Mouse (Mus musculus): ENCODE measurements around the gene Ddx19a. TPM values are rescaled to one million over a fixed set of nuclear protein-coding genes. Genes with fewer than 3 reads are reported as not detected.
A peak's percentile ranks its signal among the peaks of the same experiment; 100 is the strongest.

Gene Ddx19a
- total and polyA plus RNA-seq, 3 experiments: 23.1 to 107 (median 28.8) TPM

DNA sequence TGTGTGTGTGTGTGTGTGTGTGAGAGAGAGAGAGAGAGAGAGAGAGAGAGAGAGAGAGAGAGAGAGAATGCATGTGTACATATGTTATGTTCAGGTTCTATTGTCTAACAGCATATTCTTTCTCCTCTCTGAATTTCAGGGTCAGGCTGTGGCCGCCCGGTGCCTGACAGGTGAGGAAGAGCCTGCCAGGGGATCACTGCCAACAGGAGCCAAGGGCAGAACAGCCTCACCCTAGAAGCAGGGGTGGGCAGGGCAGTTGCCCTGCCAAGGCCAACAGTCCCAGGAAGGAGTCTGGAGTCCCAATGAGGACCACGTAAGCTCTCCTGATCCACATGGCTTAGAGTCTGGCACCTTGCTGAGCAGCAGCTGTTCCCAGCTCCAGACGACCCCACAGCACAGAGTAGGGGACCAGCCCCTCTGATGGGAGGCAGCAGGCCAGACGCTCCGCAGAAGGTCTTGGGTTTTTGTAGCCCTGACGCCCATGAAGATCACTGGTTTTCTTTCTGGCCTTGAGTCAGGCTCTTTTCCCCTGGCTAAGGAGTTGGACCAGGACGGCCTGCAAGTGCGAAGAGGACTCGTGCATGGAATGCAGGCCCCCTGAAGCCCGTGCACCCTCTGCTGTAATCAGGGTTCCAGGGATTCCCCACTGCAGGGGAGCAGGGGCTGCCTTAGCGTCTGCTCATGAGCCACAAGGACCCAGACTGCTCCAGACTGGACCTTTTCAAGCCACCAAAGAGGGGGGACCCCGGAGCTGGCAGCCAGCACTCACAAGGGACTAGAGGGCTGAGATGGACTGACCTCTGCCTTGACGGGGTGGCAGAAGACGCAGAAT, 40.8 kb downstream of the Ddx19a start:
- peaks cover 52 to 78% of the 10 kb centered on the region in 2 experiments for H3K36me3 ChIP-seq (replicated peaks in 1 of 2; ENCODE audit: control insufficient read depth in 1 of 2, insufficient read depth in 1 of 2, low read length in 1 of 2)
- H3K9ac ChIP-seq (ENCODE audit: insufficient read depth, low read depth): no peak overlapping the region
- TF ChIP-seq CHD1 (IDR thresholded peaks at IDR 0.05; ENCODE audit: low read depth, low read length) (no peak), MXI1 (IDR thresholded peaks at IDR 0.05; ENCODE audit: low read depth, low read length) (no peak), ELF1 (IDR thresholded peaks at IDR 0.05; ENCODE audit: low read depth, low read length) (no peak)
- no peak overlapping the region for H3K4me3 ChIP-seq (replicated peaks in 1 of 3; ENCODE audit: low read depth in 2 of 3, low read length in 2 of 3, poor library complexity in 1 of 3)
- no peak for DNase-seq (ENCODE audit: extremely low read depth)
- peaks cover 14 to 51% of the 10 kb centered on the region in 2 experiments for H3K4me1 ChIP-seq (ENCODE audit: control insufficient read depth in 1 of 2, insufficient read depth in 2 of 2)
- H3K27ac ChIP-seq (ENCODE audit: insufficient read depth, low read depth): no peak overlapping the region
- dilution Hi-C loops (cut with MboI; ENCODE audit: extremely low pct_ligation_motif_present, extremely low pct_unique_long_range_greater_than_20kb, low sequenced_read_pairs) (no loop called here), in situ Hi-C loops (cut with MboI; ENCODE audit: low pct_ligation_motif_present, low pct_unique_long_range_greater_than_20kb, low sequenced_read_pairs) (no loop called here)
- no peak overlapping the region for H3K4me2 ChIP-seq (ENCODE audit: insufficient read depth, low read depth, poor library complexity, severe bottlenecking)
- peaks cover 2% of the 10 kb centered on the region for H3K9me3 ChIP-seq (replicated peaks; ENCODE audit: low read length)
- peaks cover 25% of the 10 kb centered on the region for H3K79me2 ChIP-seq (replicated peaks; ENCODE audit: control insufficient read depth, extremely low read depth, insufficient read depth, poor library complexity, severe bottlenecking)
- H3K27me3 ChIP-seq (replicated peaks): no peaks in the 10 kb centered on the region

- Histone ChIP-seq H3K36me3 (replicated peaks in 1 of 2; ENCODE audit: control insufficient read depth in 1 of 2, insufficient read depth in 1 of 2, low read length in 1 of 2) (peaks cover 45 to 67% of the 10 kb centered on the region in 2 experiments), H3K79me2 (replicated peaks; ENCODE audit: control insufficient read depth, extremely low read depth, insufficient read depth, poor library complexity, severe bottlenecking) (peaks cover 34% of the 10 kb centered on the region), H3K9me3 (replicated peaks; ENCODE audit: low read length) (peaks cover 2% of the 10 kb centered on the region), H3K27ac (ENCODE audit: insufficient read depth, low read depth) (peak overlapping the region; percentile 80), H3K4me3 (replicated peaks in 1 of 3; ENCODE audit: low read depth in 2 of 3, low read length in 2 of 3, poor library complexity in 1 of 3) (peak overlapping the region in 1 of 3 experiments; percentile 19), H3K4me2 (ENCODE audit: insufficient read depth, low read depth, poor library complexity, severe bottlenecking) (peak overlapping the region; percentile 59), H3K27me3 (replicated peaks) (no peaks in the 10 kb centered on the region), H3K9ac (ENCODE audit: insufficient read depth, low read depth) (peak overlapping the region; percentile 43), H3K4me1 (ENCODE audit: control insufficient read depth in 1 of 2, insufficient read depth in 2 of 2) (peaks cover 26 to 69% of the 10 kb centered on the region in 2 experiments)
- DNase-seq (ENCODE audit: extremely low read depth): peak; percentile 91
- in situ Hi-C loops (cut with MboI; ENCODE audit: low pct_ligation_motif_present, low pct_unique_long_range_greater_than_20kb, low sequenced_read_pairs): no loop called here
- dilution Hi-C loops (cut with MboI; ENCODE audit: extremely low pct_ligation_motif_present, extremely low pct_unique_long_range_greater_than_20kb, low sequenced_read_pairs): no loop called here
- TF ChIP-seq UBTF (IDR thresholded peaks at IDR 0.05; ENCODE audit: low read depth, low read length) (no peak), ZC3H11A (IDR thresholded peaks at IDR 0.05; ENCODE audit: low read depth, low read length) (no peak), HCFC1 (IDR thresholded peaks at IDR 0.05; ENCODE audit: low read depth, low read length) (peak; percentile 49), NELFE (IDR thresholded peaks at IDR 0.05; ENCODE audit: low read depth, low read length) (no peak; the same call in 1 of the 2 replicates), PAX5 (IDR thresholded peaks at IDR 0.05; ENCODE audit: low read length) (no peak), MYC (IDR thresholded peaks at IDR 0.05; ENCODE audit: low read depth, low read length) (peak; percentile 97), ZMIZ1 (IDR thresholded peaks at IDR 0.05; ENCODE audit: low read depth, low read length) (peak; percentile 68), NRF1 (IDR thresholded peaks at IDR 0.05; ENCODE audit: low read depth, low read length) (0 out of 2 replicates have a peak, but pooled peaks have one; percentile 31), JUN (IDR thresholded peaks at IDR 0.05; ENCODE audit: insufficient read depth, low read depth, low read length) (peak; percentile 75), CHD2 (IDR thresholded peaks at IDR 0.05; ENCODE audit: low read length) (peak; percentile 82), ETS1 (conservative IDR thresholded peaks at IDR 0.05; ENCODE audit: low read depth, low read length) (peak; percentile 93), MAZ (IDR thresholded peaks at IDR 0.05; ENCODE audit: low read depth, low read length) (no peak), POLR2AphosphoS2 (IDR thresholded peaks at IDR 0.05; ENCODE audit: low read depth, low read length) (no peak), POLR2A (IDR thresholded peaks at IDR 0.05; ENCODE audit: low read depth, low read length) (peak; percentile 68), RCOR1 (conservative IDR thresholded peaks at IDR 0.05; ENCODE audit: low read depth, low read length) (peak; percentile 94), GABPA (IDR thresholded peaks at IDR 0.05; ENCODE audit: insufficient replicate concordance, low read depth, low read length) (no peak), MAX (IDR thresholded peaks at IDR 0.05; ENCODE audit: low read length) (peak; percentile 91), ZKSCAN1 (IDR thresholded peaks at IDR 0.05; ENCODE audit: borderline replicate concordance, low read depth, low read length) (no peak), JUND (conservative IDR thresholded peaks at IDR 0.05; ENCODE audit: low read depth, low read length) (peak; percentile 79), KAT2A (IDR thresholded peaks at IDR 0.05; ENCODE audit: insufficient replicate concordance, low read length) (0 out of 2 replicates have a peak, but pooled peaks have one; percentile 54), MAFK (IDR thresholded peaks at IDR 0.05; ENCODE audit: insufficient replicate concordance, low read length) (peak; percentile 77; the same call in 1 of the 2 replicates), MXI1 (IDR thresholded peaks at IDR 0.05; ENCODE audit: low read depth, low read length) (peak; percentile 80; the same call in 1 of the 2 replicates), MEF2A (IDR thresholded peaks at IDR 0.05; ENCODE audit: borderline replicate concordance, low read depth, low read length) (peak; percentile 88), EP300 (IDR thresholded peaks at IDR 0.05; ENCODE audit: low read length) (peak; percentile 99), USF1 (IDR thresholded peaks at IDR 0.05; ENCODE audit: low read depth, low read length) (no peak), BHLHE40 (IDR thresholded peaks at IDR 0.05; ENCODE audit: low read depth, low read length) (peak; percentile 85), TCF12 (IDR thresholded peaks at IDR 0.05; ENCODE audit: low read depth, low read length) (peak; percentile 98), USF2 (conservative IDR thresholded peaks at IDR 0.05; ENCODE audit: low read depth, low read length) (no peak), E2F4 (IDR thresholded peaks at IDR 0.05; ENCODE audit: insufficient replicate concordance, low read depth, low read length) (no peak)
Measured at GRCm38 (mm10) chr8:110954776-110955175, 42.8 kb downstream of the Ddx19a start.

Measured in CH12.LX (cell line).